Mouse (Mus musculus) limb, embryonic 12.5 days (tissue): ENCODE measurements around the gene Asgr1. TPM values are rescaled to one million over a fixed set of nuclear protein-coding genes. Genes with fewer than 3 reads are reported as not detected.
A peak's percentile ranks its signal among the peaks of the same experiment; 100 is the strongest.

Experiments used
- ATAC-seq: fragments of 200-750 bp; cut with Nextera tagmentation; 2 replicates; pipeline ENCODE4 v1.8.0; 2017; ENCODE audit warnings: low read depth, moderate TSS enrichment; ENCODE audit not compliant: insufficient number of reproducible peaks, insufficient read depth, low FRiP score, low TSS enrichment
- H3K27ac ChIP-seq: fragments of 300-500 bp; sonication (generic); 2 replicates; pipeline ENCODE4 v1.5.1; 2016; ENCODE audit warnings: mild to moderate bottlenecking, moderate library complexity
- H3K27me3 ChIP-seq: fragments of 300-500 bp; sonication (generic); 2 replicates; pipeline ENCODE4 v1.6.1; 2016; ENCODE audit warnings: mild to moderate bottlenecking, moderate library complexity
- H3K36me3 ChIP-seq: fragments of 300-500 bp; sonication (generic); 2 replicates; pipeline ENCODE4 v1.6.1; 2016; ENCODE audit warnings: mild to moderate bottlenecking, moderate library complexity
- H3K4me1 ChIP-seq: fragments of 300-500 bp; sonication (generic); replicated peaks from 2 replicates; pipeline ENCODE4 v1.6.1; 2016
- H3K4me2 ChIP-seq: fragments of 300-500 bp; sonication (generic); 2 replicates; pipeline ENCODE4 v1.6.1; 2016; ENCODE audit warnings: mild to moderate bottlenecking, moderate library complexity
- H3K4me3 ChIP-seq: fragments of 300-500 bp; sonication (generic); replicated peaks from 2 replicates; pipeline ENCODE4 v1.5.1; 2016; ENCODE audit warnings: mild to moderate bottlenecking
- H3K9ac ChIP-seq: fragments of 300-500 bp; sonication (generic); replicated peaks from 2 replicates; pipeline ENCODE4 v1.6.1; 2016; ENCODE audit warnings: mild to moderate bottlenecking, moderate library complexity
- H3K9me3 ChIP-seq: fragments of 300-500 bp; sonication (generic); 2 replicates; pipeline ENCODE4 v1.6.1; 2016; ENCODE audit warnings: mild to moderate bottlenecking, moderate library complexity
- WGBS: fragments of 180-500 bp; shearing (Covaris S2); methylation state at CpG from one replicate; pipeline ENCODE4 v1.1.7; 2016; 5-methylcytosine and 5-hydroxymethylcytosine counted together
- polyA plus RNA-seq: library from polyadenylated mRNA; unstranded; fragments of >200 nt; fragmentation: Nextera tagmentation; extraction: Ambion mirVana; gene quantifications from 2 replicates; pipeline ENCODE4 v1.2.1, GENCODE M21; 2016

The Asgr1 gene
- polyA plus RNA-seq, 1 experiment from 2014 or later = 2.3 TPM

GRCm38 (mm10) chr11:70016669-70017068, 37.2 kb upstream of the Asgr1 start, which contains the start of gene Dlg4:
Gene Dlg4, plus strand, starts transcription at chr11:70016942.
- no peak for ATAC-seq
- 89% methylated on average over 3 of the region's 3 CpGs for WGBS
- H3K9ac ChIP-seq = peak within 1 kb of the TSS; percentile 92; the same call in 1 of the 2 replicates
- peak within 1 kb of the TSS; percentile 87 for H3K4me2 ChIP-seq
- no peaks in the 10 kb centered on the region for H3K9me3 ChIP-seq
- H3K4me3 ChIP-seq = peak within 1 kb of the TSS; percentile 67
- peaks cover 51% of the 10 kb centered on the region for H3K4me1 ChIP-seq
- H3K27me3 ChIP-seq = no peaks in the 10 kb centered on the region
- H3K36me3 ChIP-seq = peaks cover 25% of the 10 kb centered on the region
- H3K27ac ChIP-seq = peak within 1 kb of the TSS; percentile 94

GRCm38 (mm10) chr11:70017199-70017767, 36.6 kb upstream of the Asgr1 start:
- H3K27ac ChIP-seq = peak overlapping the region; percentile 94
- H3K4me1 ChIP-seq = peaks cover 55% of the 10 kb centered on the region
- H3K27me3 ChIP-seq = no peaks in the 10 kb centered on the region
- H3K36me3 ChIP-seq = peaks cover 19% of the 10 kb centered on the region
- 47% methylated on average over 7 of the region's 7 CpGs for WGBS
- H3K9me3 ChIP-seq = no peaks in the 10 kb centered on the region
- ATAC-seq = no peak
- peak overlapping the region; percentile 67; the same call in 1 of the 2 replicates for H3K4me3 ChIP-seq
- peak overlapping the region; percentile 87 for H3K4me2 ChIP-seq
- H3K9ac ChIP-seq = peak overlapping the region; percentile 92; the same call in 1 of the 2 replicates

- under 1% methylated on average over 22 of the region's 25 CpGs for WGBS
- Histone ChIP-seq H3K4me3 (peak overlapping the region; percentile 67), H3K9me3 (no peaks in the 10 kb centered on the region), H3K4me1 (peaks cover 58% of the 10 kb centered on the region), H3K4me2 (peak overlapping the region; percentile 87), H3K36me3 (peaks cover 9% of the 10 kb centered on the region), H3K27me3 (no peaks in the 10 kb centered on the region), H3K27ac (peak overlapping the region; percentile 94), H3K9ac (peak overlapping the region; percentile 92)
- ATAC-seq = no peak
Measured at GRCm38 (mm10) chr11:70018131-70018990, 35.5 kb upstream of the Asgr1 start.

DNA sequence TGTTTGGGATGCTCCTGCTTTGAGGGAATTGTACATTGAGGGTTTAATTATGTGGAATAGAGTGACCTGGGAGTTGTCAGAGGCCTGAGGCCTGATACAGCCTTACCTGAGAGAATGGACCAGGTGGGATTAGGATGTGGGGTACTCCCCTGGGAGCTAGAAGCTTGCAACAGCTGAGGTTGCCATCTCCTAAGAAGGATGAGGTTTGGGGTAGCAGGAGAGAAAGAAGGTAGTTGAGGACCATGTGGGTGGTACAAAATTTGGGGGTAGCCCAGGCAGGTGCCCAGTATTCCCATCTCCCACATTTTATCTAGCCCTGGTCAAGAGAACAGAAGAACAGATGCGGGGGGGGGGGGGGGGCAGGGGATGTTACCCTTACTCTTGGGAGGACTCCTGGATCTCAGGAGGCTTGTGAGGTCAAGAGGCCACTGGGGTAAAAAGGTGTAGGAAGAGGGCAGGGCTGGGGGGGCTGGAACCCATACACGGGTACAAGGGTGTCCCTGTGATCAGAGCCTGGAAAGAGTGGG, 34.3 kb upstream of the Asgr1 start:
- peak overlapping the region; percentile 67 for H3K4me3 ChIP-seq
- no peaks in the 10 kb centered on the region for H3K27me3 ChIP-seq
- no peak for ATAC-seq
- WGBS = 6% methylated on average over 2 of the region's 2 CpGs
- H3K4me1 ChIP-seq = peaks cover 59% of the 10 kb centered on the region
- H3K9ac ChIP-seq = peak overlapping the region; percentile 92
- H3K27ac ChIP-seq = peak overlapping the region; percentile 88
- H3K9me3 ChIP-seq = no peaks in the 10 kb centered on the region
- no peaks in the 10 kb centered on the region for H3K36me3 ChIP-seq
- peak overlapping the region; percentile 87 for H3K4me2 ChIP-seq

GRCm38 (mm10) chr11:70020022-70020631, 33.8 kb upstream of the Asgr1 start:
- WGBS = 13% methylated on average over 8 of the region's 8 CpGs
- no peaks in the 10 kb centered on the region for H3K36me3 ChIP-seq
- peaks cover 54% of the 10 kb centered on the region for H3K4me1 ChIP-seq
- H3K4me2 ChIP-seq = peak overlapping the region; percentile 87
- H3K9me3 ChIP-seq = no peaks in the 10 kb centered on the region
- H3K27me3 ChIP-seq = no peaks in the 10 kb centered on the region
- peak overlapping the region; percentile 88 for H3K27ac ChIP-seq
- H3K4me3 ChIP-seq = peak overlapping the region; percentile 67
- peak overlapping the region; percentile 92 for H3K9ac ChIP-seq
- no peak for ATAC-seq

GRCm38 (mm10) chr11:70020731-70021263, 33.1 kb upstream of the Asgr1 start:
- Histone ChIP-seq H3K27ac (peak overlapping the region; percentile 88), H3K4me2 (peak overlapping the region; percentile 87), H3K9ac (no peak overlapping the region), H3K27me3 (no peaks in the 10 kb centered on the region), H3K36me3 (no peaks in the 10 kb centered on the region), H3K4me3 (peak overlapping the region; percentile 67), H3K4me1 (peaks cover 59% of the 10 kb centered on the region), H3K9me3 (no peaks in the 10 kb centered on the region)
- ATAC-seq = peak; percentile 76
- WGBS = under 1% methylated on average over 8 of the region's 8 CpGs

GRCm38 (mm10) chr11:70021264-70022132, 32.4 kb upstream of the Asgr1 start:
- Histone ChIP-seq H3K36me3 (no peaks in the 10 kb centered on the region), H3K4me2 (peak overlapping the region; percentile 87), H3K4me3 (peak overlapping the region; percentile 67), H3K9ac (no peak overlapping the region), H3K4me1 (peaks cover 66% of the 10 kb centered on the region), H3K27ac (peak overlapping the region; percentile 88), H3K9me3 (no peaks in the 10 kb centered on the region), H3K27me3 (no peaks in the 10 kb centered on the region)
- WGBS = 2% methylated on average over 40 of the region's 40 CpGs
- ATAC-seq = peak; percentile 50

GRCm38 (mm10) chr11:70023481-70024150, 30.3 kb upstream of the Asgr1 start:
- H3K27me3 ChIP-seq = no peaks in the 10 kb centered on the region
- no peak overlapping the region for H3K27ac ChIP-seq
- peak overlapping the region; percentile 56 for H3K4me2 ChIP-seq
- ATAC-seq = no peak
- H3K9me3 ChIP-seq = no peaks in the 10 kb centered on the region
- H3K36me3 ChIP-seq = no peaks in the 10 kb centered on the region
- H3K4me1 ChIP-seq = peaks cover 76% of the 10 kb centered on the region
- 8% methylated on average over 20 of the region's 29 CpGs for WGBS
- peak overlapping the region; percentile 37 for H3K4me3 ChIP-seq
- H3K9ac ChIP-seq = peak overlapping the region; percentile 44; the same call in 1 of the 2 replicates

GRCm38 (mm10) chr11:70024151-70024514, 29.8 kb upstream of the Asgr1 start:
- Histone ChIP-seq H3K4me1 (peaks cover 76% of the 10 kb centered on the region), H3K36me3 (no peaks in the 10 kb centered on the region), H3K27me3 (no peaks in the 10 kb centered on the region), H3K4me3 (peak overlapping the region; percentile 37), H3K9me3 (no peaks in the 10 kb centered on the region), H3K9ac (peak overlapping the region; percentile 44; the same call in 1 of the 2 replicates), H3K4me2 (peak overlapping the region; percentile 56), H3K27ac (no peak overlapping the region)
- no peak for ATAC-seq
- WGBS = 15% methylated on average over 6 of the region's 6 CpGs

GRCm38 (mm10) chr11:70026689-70027088, 27.2 kb upstream of the Asgr1 start:
- H3K27me3 ChIP-seq = no peaks in the 10 kb centered on the region
- peaks cover 16% of the 10 kb centered on the region for H3K36me3 ChIP-seq
- H3K9ac ChIP-seq = no peak overlapping the region; the same call in 1 of the 2 replicates
- peak overlapping the region; percentile 52 for H3K4me2 ChIP-seq
- ATAC-seq = peak; percentile 58
- H3K9me3 ChIP-seq = no peaks in the 10 kb centered on the region
- peak overlapping the region; percentile 23 for H3K4me3 ChIP-seq
- 5% methylated on average over 19 of the region's 19 CpGs for WGBS
- H3K27ac ChIP-seq = peak overlapping the region; percentile 64
- H3K4me1 ChIP-seq = peaks cover 69% of the 10 kb centered on the region
